Mouse (Mus musculus) right cerebral cortex, adult 2 months (tissue): ENCODE data around the gene Gcgr.
"Not testable (repeated sequence)": the region's sequence is repeated elsewhere in the genome, so short reads cannot be mapped to it uniquely, and the experiment has no call there.

ENCODE experiments used
- DNase-seq, 2 experiments: peaks; one replicate each; pipeline ENCODE4 v3.0.0; 2021 to 2022; ENCODE audit warnings: low spot score in 2 of 2

Gene Gcgr

GRCm38 (mm10) chr11:120571754-120572416, 41.4 kb downstream of the Gcgr start:
- no peak for DNase-seq

GRCm38 (mm10) chr11:120572417-120572751, 41.9 kb downstream of the Gcgr start:
- DNase-seq: no peak

- peak; percentile 99 for DNase-seq
These were observed 42.5 kb downstream of the Gcgr start, which contains the start of gene P4hb for GRCm38 (mm10) chr11:120572752-120573584. P4hb (minus strand) TSS chr11:120573253.

GRCm38 (mm10) chr11:120573585-120574277, 43.2 kb downstream of the Gcgr start:
- DNase-seq: no peak

GRCm38 (mm10) chr11:120574278-120574600, 43.7 kb downstream of the Gcgr start:
- DNase-seq: no peak

- DNase-seq: no peak
These were observed 44.5 kb downstream of the Gcgr start for GRCm38 (mm10) chr11:120575046-120575445.

GRCm38 (mm10) chr11:120575940-120576339, 45.4 kb downstream of the Gcgr start:
- DNase-seq: no peak

GRCm38 (mm10) chr11:120576365-120576981, 46.0 kb downstream of the Gcgr start:
- DNase-seq: no peak

- DNase-seq: no peak
These were observed 46.9 kb downstream of the Gcgr start for GRCm38 (mm10) chr11:120577211-120578023.

- DNase-seq: no peak
These were observed 47.7 kb downstream of the Gcgr start for GRCm38 (mm10) chr11:120578024-120578693.

- no peak for DNase-seq
These were observed 48.3 kb downstream of the Gcgr start for GRCm38 (mm10) chr11:120578694-120579243.

- DNase-seq: peak; percentile 70 to 82
These were observed 49.0 kb downstream of the Gcgr start for GRCm38 (mm10) chr11:120579316-120580107.

- DNase-seq: no peak
These were observed 49.7 kb downstream of the Gcgr start for GRCm38 (mm10) chr11:120580190-120580589.

- peak; percentile 29 to 46 for DNase-seq
These were observed 50.4 kb downstream of the Gcgr start for GRCm38 (mm10) chr11:120580871-120581331.

GRCm38 (mm10) chr11:120581490-120582267, 51.2 kb downstream of the Gcgr start, which contains the start of gene Arhgdia:
Arhgdia (minus strand) TSS chr11:120581624.
- peak; percentile 89 for DNase-seq

- DNase-seq: peak in 1 of 2 experiments; percentile 18
These were observed 51.9 kb downstream of the Gcgr start for GRCm38 (mm10) chr11:120582268-120582981.

- DNase-seq: not testable (repeated sequence)
These were observed 52.4 kb downstream of the Gcgr start for GRCm38 (mm10) chr11:120582982-120583293.

GRCm38 (mm10) chr11:120583937-120584336, 53.4 kb downstream of the Gcgr start:
- no peak for DNase-seq
